Mouse (Mus musculus): ENCODE data around the gene Olfr877.

Olfr877 gene

DNA sequence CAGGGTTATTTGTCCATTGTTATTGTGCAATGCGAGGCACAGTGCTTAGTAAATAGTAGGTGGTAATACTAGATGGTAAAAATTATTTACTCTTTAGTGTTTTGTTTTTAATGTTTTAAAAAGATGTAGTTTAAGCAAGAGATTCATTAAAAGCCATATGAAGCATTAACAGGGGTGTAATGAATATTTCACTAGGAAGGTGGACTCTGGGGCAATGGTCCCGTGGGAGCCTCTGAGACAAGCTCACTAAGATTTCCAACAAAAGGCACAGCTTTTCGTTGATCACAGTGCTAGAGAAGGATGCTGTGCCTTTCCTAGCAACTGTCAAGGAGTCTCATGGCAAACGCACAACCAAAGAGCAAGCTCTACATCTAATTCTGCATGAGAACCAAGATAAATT is at the start of gene Olfr877:
Gene Olfr877, plus strand, starts transcription at position 301 of the 400 bp plus-strand sequence.
- DNase-seq, result no peak

DNA sequence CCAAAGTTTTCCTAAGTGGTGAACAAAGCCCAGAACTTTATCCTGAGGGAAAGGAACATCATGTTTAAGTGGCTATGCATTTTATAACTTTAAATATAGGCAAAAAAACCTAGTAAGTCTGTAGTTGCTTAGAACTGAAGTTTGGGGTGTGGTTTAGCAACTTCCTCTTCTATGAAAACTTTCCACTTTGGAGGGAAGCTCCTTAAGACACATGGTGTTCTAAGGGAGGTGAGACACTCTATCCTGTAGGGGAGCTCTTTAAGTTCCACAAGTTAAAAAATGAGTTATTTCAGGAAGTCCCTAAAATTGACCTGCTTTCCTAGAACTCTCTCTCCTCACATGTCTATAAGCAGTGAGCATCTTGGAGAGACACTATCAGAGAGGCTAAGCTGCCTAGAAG is 46.8 kb upstream of the Olfr877 start:
- no peak for DNase-seq

DNA sequence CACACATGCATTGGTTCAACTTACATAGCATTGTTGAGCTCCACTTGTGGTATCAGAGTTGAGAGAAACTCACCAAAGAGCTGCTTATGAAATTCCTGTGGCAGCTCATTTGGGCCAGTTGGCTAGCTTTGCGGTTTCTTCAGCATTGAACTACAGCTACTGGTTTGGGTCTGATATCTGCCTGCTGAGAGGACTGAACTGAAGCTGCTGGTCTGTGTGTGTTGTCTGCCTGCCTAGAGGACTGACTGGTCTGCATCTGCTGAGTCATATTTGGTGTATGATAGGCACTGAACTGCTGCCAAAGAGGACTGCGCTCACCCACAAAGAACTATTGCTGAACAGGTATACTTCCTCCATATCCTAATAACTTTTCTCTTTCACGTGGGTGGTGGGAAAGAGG is 45.6 kb upstream of the Olfr877 start:
- DNase-seq, result no peak

DNA sequence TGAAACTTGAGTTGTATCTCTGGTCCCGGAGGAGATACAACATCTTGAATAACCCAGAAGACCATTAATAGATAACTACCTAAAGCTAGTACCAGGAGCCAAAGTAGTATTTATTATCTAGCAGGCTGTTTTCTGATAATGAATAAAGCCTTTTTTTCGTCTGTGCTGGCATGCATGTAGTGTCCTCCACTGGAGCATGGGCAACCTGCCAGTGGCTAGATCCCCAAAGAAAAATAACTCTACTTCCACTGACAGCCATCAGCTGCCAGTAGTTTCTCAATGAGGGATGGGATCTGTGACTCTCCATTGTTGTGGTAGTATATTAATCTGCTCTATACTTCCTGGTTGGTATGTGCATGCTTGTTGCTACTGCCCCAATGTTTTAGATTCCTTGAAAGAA is 45.1 kb upstream of the Olfr877 start:
- no peak for DNase-seq

DNA sequence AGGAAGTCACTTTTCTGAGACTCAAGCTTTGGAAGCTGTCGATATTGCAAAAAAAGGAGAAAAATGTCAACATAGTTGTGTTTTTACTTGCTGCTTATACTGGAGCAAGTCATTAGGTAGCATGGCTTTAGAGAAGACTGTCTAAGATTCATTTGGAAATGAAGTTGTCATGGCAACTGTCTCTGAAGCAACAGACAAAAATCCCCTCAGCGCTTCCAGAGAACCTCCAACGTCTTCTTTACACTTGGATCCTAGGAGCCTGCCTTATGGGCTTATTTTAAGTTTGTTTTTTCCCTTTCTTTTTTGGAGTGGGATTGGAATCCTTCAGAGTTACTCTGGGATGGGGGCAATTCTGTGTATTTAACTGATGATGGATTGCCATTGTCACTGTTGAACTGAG is 39.4 kb upstream of the Olfr877 start:
- DNase-seq, result no peak

DNA sequence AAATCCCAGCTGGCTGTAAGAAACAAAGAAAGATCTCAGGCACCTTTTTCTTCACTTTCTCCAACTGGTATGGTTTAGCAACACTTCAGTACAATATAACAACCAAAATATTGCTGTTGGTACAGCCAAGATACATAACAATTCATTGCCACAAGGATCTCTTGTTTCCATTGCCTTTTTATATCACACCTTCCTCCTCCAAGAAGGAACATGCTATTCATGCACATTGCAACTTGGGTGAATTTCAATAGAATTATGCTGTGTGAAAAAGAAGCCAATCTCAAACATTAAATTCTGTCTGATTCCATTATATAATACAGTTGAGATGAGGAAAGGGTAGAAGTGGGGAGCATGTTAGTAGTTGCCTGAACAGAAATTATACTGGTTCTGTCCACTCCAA is 24.2 kb upstream of the Olfr877 start:
- DNase-seq, result no peak

DNA sequence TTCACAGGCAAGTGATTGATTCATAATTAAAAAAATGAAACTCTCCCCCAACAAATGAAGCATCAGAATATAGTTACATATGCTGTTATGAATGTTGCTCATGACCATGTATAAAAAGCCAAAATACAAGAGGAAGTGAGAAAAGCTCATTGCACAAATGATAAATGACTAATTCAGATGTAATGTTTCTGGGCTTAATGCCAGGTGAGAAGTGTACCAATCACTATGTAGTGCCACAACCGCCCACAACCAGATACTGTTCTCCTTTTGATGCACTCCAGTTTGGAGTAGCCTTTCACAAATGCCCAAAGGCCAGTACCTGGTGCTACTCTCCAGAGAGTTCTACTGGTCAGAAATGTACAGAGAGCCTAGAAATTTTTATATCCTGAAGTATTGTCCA is 20.7 kb upstream of the Olfr877 start:
- no peak for DNase-seq

DNA sequence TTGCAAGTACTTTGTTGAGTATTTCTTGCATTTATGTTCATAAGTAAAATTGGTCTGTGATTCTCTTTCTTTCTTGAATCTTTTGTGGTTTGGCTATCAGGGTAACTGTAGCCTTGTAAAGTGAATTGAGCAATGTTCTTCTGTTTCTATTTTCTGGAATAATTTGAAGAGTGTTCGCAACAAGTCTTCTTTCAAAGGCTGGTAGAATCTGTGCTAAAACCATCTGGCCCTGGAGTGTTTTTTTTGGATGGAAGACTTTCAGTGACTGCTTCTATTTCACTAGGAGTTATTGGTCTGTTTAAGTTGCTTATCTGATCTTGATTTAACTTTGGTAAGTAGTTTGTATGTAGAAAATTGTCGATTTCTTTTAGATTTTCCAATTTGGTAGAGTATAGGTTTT is 4.8 kb upstream of the Olfr877 start:
- no peak for DNase-seq

DNA sequence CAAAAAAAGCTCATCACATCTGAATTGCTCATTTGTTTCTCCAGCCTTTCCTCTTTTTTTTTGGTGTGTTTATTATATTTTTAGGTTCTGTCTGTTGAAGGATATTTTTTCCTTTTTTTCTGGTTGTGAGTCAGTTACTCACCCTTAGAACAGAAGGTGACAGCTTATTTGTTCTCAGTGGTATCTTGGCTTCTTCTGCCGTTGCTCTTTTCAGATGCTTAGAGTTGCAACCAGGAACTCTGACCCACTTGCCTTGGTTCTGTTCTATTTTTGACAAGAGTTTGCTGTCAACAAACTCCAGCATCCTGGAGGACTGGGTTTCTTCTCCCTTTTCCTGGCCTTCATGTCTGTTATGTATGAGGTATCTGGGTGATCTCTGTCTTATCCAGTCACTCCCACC is 9.3 kb downstream of the Olfr877 start:
- no peak for DNase-seq

DNA sequence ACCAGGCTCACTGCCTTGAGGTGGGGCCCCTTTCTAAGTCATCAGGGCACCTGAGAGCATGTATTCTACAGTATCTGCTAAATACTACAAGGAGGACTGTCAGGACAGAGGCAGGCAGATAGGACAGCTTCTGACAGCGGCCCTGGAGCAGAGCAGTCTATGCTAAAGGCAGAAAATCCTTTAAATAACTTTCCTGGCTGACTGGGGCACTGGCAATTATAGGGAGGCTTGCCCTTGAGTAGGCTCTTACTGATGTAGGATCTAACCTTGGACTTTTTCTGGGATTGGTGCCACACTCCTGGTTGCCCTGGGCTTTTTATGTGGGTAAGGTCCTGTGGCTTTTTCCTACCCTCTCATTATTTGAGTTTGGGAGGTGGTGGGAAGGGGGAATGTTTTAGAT is 16.2 kb downstream of the Olfr877 start:
- DNase-seq, result no peak

DNA sequence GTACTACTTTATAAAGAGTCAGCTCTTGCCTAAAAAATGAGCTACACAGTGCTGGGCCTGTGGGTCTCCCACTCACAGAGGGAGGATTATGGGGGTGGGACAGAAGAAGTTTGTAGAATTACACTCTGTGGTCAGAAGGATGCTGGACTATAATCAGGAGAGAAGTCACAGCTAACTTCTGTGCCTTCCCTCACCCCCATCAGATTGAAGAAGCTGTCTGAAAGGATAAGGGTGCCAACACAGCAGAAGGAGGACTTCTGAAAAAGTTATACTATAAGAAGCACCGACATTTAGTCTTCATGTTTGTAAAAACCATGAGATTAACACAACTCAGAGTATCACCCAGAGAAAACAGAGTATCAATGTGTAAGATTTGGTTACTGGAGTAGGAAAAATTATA is 17.0 kb downstream of the Olfr877 start:
- no peak for DNase-seq

DNA sequence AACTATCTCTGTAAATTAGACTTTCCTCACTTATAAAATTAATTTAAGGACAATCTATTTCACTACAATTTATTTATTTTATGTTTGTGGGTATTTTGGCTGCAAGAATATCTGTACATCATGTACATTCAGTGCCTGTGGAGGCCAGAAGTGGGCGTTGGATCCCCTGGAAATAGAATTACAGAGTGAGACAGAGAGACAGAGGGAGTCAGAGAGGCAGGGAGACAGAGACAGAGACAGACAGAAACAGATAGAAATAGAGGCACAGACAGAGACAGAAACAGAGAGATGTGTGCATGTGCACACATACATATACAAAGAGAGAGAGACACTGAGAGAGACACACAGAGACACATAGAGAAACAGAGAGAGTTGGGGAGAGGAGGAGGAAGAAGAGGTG is 17.5 kb downstream of the Olfr877 start:
- DNase-seq, result no peak

DNA sequence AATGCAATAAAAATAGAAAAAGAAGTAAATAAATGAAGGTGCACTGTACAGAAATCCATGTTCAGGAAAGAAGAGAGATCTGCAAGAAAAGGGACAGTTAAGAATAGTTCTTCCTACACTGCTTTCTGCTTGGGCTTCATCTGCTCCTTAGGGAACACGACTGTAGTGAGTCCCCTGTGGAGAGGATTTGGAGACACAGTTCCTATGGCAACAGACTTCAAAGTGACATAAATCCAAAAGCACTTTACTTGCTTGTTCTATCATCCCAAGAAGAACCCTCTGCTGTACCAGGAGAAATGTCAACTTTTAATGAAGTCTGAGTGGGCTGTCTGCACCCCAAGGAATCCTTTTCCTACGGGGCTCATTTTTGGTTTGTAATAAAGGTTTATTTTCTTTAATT is 36.9 kb downstream of the Olfr877 start:
- no peak for DNase-seq

DNA sequence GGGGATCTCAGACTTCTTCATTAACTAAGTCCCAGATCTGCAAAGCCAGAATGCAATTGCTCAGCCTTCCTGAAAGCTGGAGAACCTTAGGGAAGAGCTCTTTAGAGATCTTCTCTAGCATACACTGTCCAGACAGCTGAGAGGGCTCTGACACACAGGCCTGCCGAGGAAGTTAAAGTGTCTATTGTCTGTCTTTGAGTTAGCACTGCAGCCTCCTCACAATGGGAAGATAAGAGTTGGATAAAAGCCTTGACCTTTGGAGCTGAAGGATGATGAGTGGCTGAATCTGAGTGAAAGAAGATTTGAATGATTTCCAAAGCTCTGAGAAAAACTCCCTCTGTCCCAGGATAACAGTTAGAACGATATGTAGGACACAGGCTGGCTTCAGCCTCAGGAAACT is 42.6 kb downstream of the Olfr877 start, which contains the start of gene Olfr145:
Gene Olfr145, plus strand, starts transcription at position 64 of the 400 bp plus-strand sequence.
- no peak for DNase-seq

DNA sequence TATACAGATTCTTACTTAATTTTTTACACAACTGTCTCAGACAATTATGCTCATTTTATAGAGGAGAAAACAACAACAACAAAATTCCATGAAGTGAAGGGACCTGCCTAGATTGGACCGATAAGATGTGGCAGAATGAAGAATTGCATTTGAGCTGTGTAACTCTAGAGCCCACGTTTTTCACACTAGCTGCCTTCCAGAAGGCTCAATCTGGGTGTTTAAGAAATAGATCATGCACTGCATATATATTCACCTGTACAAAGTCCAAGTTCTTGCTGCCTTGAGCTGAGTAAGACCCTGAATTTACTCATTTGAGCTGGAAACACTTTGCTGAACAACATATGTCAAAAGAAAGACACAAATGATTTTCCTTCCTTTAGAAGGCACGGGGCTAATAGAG is 51.5 kb downstream of the Olfr877 start:
- no peak for DNase-seq

All from lung, postnatal 4 days (tissue).